Mouse (Mus musculus): ENCODE measurements at regions not wholly inside any gene's neighbourhood (a gene's known extent, or its start where the extent isn't known, plus 50 kb on each side); places are given as distances from the start of the nearest gene placed in this dataset.

GRCm38 (mm10) chr4:54202440-54202839 lies 376.6 kb downstream of the Tmem38b start:
- TF ChIP-seq CTCF (IDR thresholded peaks at IDR 0.05; ENCODE audit: extremely low read depth, insufficient read depth, insufficient read length, insufficient replicate concordance) (no peak), POLR2A (IDR thresholded peaks at IDR 0.05; ENCODE audit: low read depth, low read length) (no peak)

Data from spleen, adult 2 months (tissue).